Mouse (Mus musculus) C2C12 (cell line): ENCODE data around the gene Bcl2l13. TPM values are rescaled to one million over a fixed set of nuclear protein-coding genes. Genes with fewer than 3 reads are reported as not detected.
"Not testable (repeated sequence)": the region's sequence is repeated elsewhere in the genome, so short reads cannot be mapped to it uniquely, and the experiment has no call there.

Source experiments
- H3K27me3 ChIP-seq: one replicate; pipeline ENCODE4 v1.6.1; 2011; ENCODE audit not compliant: control insufficient read depth, insufficient read depth, insufficient read length
- H3K36me3 ChIP-seq: one replicate; pipeline ENCODE4 v1.6.1; 2011; ENCODE audit not compliant: control insufficient read depth, insufficient read depth
- H3K4me3 ChIP-seq: one replicate; pipeline ENCODE4 v1.5.1; 2011; ENCODE audit warnings: mild to moderate bottlenecking, control low read depth; ENCODE audit not compliant: poor library complexity, insufficient read depth, severe bottlenecking
- H3K79me2 ChIP-seq: one replicate; pipeline ENCODE4 v1.6.1; 2011; ENCODE audit not compliant: control insufficient read depth, insufficient read depth
- H3K79me3 ChIP-seq: one replicate; pipeline ENCODE4 v1.6.1; 2011; ENCODE audit warnings: low read depth, control low read depth
- H3ac ChIP-seq: one replicate; pipeline ENCODE3; 2011; ENCODE audit warnings: low read depth; ENCODE audit not compliant: control insufficient read depth, insufficient read length
- CEBPB ChIP-seq: IDR thresholded peaks from one replicate; pipeline ENCODE4 v1.6.1; 2011; ENCODE audit warnings: low read depth, mild to moderate bottlenecking, control low read depth, moderate library complexity
- CTCF ChIP-seq: IDR thresholded peaks from one replicate; pipeline ENCODE4 v1.5.1; 2011; ENCODE audit not compliant: control insufficient read depth, insufficient read depth, insufficient read length
- FOSL1 ChIP-seq: IDR thresholded peaks from one replicate; pipeline ENCODE4 v1.8.0; 2011; ENCODE audit warnings: mild to moderate bottlenecking, low read length; ENCODE audit not compliant: poor library complexity, insufficient read depth, severe bottlenecking
- MAX ChIP-seq: IDR thresholded peaks from one replicate; pipeline ENCODE4 v1.6.1; 2011; ENCODE audit warnings: mild to moderate bottlenecking, control low read depth
- MYOD1 ChIP-seq: IDR thresholded peaks from one replicate; pipeline ENCODE4 v1.6.1; 2011; ENCODE audit warnings: low read depth; ENCODE audit not compliant: control insufficient read depth, insufficient read length
- MYOG ChIP-seq: IDR thresholded peaks from one replicate; pipeline ENCODE4 v1.6.1; 2011; ENCODE audit not compliant: control insufficient read depth, insufficient read length; ENCODE audit errors: extremely low read depth
- USF1 ChIP-seq: IDR thresholded peaks from one replicate; pipeline ENCODE4 v1.6.1; 2011; ENCODE audit warnings: low read depth, mild to moderate bottlenecking, control low read depth, moderate library complexity
- polyA plus RNA-seq: library from polyadenylated mRNA; unstranded; fragments of >200 nt; fragmentation: generic; extraction: Trizol; gene quantifications from one replicate; pipeline ENCODE4 v1.2.1, GENCODE M21; 2012; ENCODE audit warnings: missing spikeins

The Bcl2l13 gene
- polyA plus RNA-seq, 1 experiment = 24.6 TPM

DNA sequence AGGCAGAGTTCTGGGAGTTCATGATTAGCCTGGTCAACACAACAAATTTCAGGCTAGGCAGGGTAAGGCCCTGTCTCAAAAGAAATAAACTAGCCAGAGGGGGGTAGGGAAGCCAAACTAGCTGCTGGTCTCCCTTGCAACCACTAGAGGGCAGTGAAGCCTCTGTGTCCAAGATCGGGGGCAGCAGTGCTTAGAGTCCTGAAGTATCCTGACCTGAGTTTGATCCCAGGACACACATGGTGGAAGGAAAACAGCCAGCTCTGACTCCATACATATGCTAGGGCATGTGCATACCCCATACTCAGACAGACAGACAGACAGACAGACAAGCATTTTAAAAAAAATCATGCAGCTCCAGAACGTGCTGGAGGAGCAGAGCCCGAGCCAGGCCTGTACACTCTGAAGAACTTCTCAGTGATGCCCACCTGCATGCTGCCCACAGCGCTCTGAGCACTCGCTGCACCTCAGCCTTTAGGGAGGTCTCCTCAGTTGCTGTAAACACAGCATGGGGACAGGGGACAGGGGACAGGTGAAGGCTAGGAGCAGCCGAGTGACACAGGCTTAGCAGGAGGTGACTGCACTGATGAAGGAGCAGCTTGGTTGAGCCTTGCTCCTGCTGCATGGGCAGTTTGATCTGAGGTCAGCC is 62.3 kb downstream of the Bcl2l13 start:
- Histone ChIP-seq H3K79me2 (peaks cover 32% of the 10 kb centered on the region), H3K27me3 (no peaks in the 10 kb centered on the region), H3K36me3 (peaks cover 91% of the 10 kb centered on the region), H3K79me3 (peaks cover 16% of the 10 kb centered on the region), H3K4me3 (no peak overlapping the region), H3ac (no peak overlapping the region)
- TF ChIP-seq MAX = no peak
- TF ChIP-seq CTCF = peak; percentile 71

DNA sequence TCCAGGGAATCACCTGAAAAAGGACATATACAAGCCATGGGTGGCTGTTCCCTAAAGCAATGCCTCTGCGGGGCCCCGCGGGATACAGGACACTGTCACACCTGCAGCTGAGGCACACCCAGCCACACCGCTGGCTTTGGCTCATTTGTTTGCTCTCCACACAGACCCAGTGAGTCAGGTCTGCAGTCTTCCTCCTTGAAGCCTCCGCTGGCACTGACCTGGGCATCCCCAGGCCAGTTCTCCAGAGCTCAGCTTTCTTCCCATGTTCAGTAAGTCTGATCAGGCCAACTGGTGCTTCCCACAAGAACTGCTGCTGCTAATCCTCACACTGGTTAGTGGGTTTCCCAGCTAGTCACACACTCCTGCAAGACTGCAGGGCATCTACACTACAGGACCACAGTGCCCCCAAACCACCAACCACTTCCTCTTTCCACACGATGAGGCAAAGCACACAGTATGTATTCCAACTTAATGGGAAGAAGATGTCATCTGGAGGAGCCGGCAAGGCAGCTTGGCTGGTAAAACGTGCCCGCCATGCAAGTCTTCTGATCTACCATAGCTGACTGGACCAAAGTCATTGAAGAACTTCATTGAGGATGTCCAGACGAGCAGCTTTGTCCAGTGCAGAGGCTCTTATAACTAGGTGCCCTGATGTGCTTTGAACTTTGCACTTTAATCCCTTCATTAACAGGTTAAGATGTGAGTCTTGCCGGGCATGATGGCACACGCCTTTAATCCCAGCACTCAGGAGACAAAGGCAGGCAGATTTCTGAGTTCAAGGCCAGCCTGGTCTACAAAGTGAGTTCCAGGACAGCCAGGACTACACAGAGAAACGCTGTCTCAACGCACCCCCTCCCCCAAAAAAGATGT is 66.0 kb downstream of the Bcl2l13 start:
- peaks cover 75% of the 10 kb centered on the region for H3K36me3 ChIP-seq
- H3K79me2 ChIP-seq = peaks cover 69% of the 10 kb centered on the region
- no peak for TF ChIP-seq MAX
- TF ChIP-seq CTCF = no peak
- no peak for TF ChIP-seq MYOG
- TF ChIP-seq CEBPB = no peak
- no peak for TF ChIP-seq USF1
- no peak for TF ChIP-seq MYOD1
- TF ChIP-seq FOSL1 = no peak
- no peak overlapping the region for H3ac ChIP-seq
- H3K79me3 ChIP-seq = peaks cover 43% of the 10 kb centered on the region
- no peaks in the 10 kb centered on the region for H3K27me3 ChIP-seq
- H3K4me3 ChIP-seq = no peak overlapping the region

DNA sequence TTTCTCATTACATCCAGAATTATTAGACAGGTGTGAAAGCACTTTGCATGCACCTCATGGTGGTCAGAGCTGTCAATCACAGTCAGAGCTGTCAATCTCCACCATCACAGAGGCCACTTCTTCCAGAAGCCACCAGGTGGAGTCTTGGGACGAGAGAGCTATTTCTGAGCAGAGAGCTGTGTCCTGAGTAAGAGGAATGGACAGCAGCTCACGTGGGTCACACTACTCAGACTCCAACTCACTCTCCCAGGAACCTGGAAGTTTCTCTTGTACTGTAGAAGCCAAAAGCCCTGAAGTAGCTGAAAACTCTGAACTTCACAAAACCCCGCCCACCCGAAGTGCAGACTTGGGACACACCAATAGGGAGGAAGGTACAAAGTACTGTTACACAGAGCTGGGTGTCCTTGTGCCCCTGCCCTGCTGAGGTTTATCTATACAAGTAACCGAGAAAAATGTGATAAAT is 67.5 kb downstream of the Bcl2l13 start:
- Histone ChIP-seq H3ac (no peak overlapping the region), H3K27me3 (no peaks in the 10 kb centered on the region), H3K4me3 (no peak overlapping the region), H3K36me3 (peaks cover 63% of the 10 kb centered on the region), H3K79me3 (peaks cover 53% of the 10 kb centered on the region), H3K79me2 (peaks cover 79% of the 10 kb centered on the region)
- TF ChIP-seq CTCF = peak; percentile 37
- TF ChIP-seq MYOG = no peak
- TF ChIP-seq MAX = no peak
- TF ChIP-seq USF1 = no peak

DNA sequence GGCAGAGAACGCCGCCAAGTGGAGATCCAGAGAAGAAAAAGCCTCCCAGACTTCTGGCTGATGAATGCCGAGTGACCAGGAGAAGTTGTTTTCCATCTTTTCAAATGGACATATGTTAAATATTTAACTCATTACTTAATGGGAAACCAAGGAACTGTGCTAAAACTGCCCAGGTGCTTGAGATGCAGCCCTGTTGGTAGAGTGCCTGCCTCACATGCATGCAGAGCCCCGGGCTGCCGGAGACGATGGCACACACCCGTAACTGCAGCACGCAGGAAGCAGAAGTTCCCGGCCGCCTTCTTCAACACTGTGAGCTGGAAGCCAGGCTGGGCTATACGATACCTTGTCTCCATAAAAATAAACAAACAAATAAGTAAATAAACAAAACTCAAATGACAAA is 67.9 kb downstream of the Bcl2l13 start:
- peaks cover 53% of the 10 kb centered on the region for H3K79me3 ChIP-seq
- peaks cover 79% of the 10 kb centered on the region for H3K79me2 ChIP-seq
- H3ac ChIP-seq = no peak overlapping the region
- H3K4me3 ChIP-seq = no peak overlapping the region
- H3K27me3 ChIP-seq = no peaks in the 10 kb centered on the region
- H3K36me3 ChIP-seq = peaks cover 58% of the 10 kb centered on the region
- TF ChIP-seq FOSL1 (no peak), USF1 (no peak), MYOG (no peak), MYOD1 (no peak)

DNA sequence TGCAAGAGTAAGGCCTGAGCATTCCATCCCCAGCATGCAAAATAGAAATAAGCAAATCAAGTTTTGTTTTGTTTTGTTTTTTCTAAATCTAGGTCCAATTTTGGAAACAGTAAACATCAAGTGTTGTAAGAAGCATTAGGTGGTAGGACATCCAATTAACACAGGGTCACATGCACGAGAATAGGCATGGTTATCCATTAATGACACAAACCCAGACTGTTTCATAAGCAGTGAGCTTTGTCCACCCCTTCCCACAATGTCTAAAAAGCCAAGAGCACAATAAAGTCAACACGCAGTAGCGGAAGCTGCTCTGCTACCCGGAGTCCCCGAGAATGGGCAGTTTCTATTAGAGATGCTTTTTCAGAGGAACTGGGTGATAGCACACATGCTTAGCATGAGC is 69.1 kb downstream of the Bcl2l13 start:
- Histone ChIP-seq H3K36me3 (peaks cover 54% of the 10 kb centered on the region), H3ac (no peak overlapping the region), H3K27me3 (no peaks in the 10 kb centered on the region), H3K79me2 (peaks cover 88% of the 10 kb centered on the region), H3K79me3 (peaks cover 60% of the 10 kb centered on the region), H3K4me3 (no peak overlapping the region)
- no peak for TF ChIP-seq USF1

DNA sequence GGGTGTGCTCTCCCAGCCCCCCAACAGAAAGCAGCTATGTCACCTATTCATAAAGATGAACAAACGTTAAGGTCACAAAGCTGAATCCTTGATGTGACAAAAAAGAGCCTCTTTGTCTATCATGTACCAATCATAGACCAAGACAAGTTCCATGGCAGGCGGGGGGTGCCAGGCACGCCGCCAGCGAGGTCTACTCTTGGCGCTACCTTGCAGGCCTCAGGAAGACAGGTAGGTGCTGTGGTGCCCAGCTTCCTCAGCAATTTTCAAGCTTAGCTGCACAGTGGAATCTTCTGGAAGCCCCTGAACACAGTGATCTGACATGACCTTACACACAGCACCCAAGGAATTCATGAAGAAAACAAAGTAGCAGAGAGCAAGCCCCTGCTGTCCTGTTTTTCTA is 70.5 kb downstream of the Bcl2l13 start:
- Histone ChIP-seq H3ac (no peak overlapping the region), H3K79me2 (peaks cover 88% of the 10 kb centered on the region), H3K4me3 (no peak overlapping the region), H3K27me3 (no peaks in the 10 kb centered on the region), H3K79me3 (peaks cover 70% of the 10 kb centered on the region), H3K36me3 (peaks cover 48% of the 10 kb centered on the region)
- no peak for TF ChIP-seq MYOD1
- no peak for TF ChIP-seq USF1
- TF ChIP-seq MYOG = no peak
- no peak for TF ChIP-seq MAX
- TF ChIP-seq CTCF = no peak
- TF ChIP-seq CEBPB = no peak
- no peak for TF ChIP-seq FOSL1

DNA sequence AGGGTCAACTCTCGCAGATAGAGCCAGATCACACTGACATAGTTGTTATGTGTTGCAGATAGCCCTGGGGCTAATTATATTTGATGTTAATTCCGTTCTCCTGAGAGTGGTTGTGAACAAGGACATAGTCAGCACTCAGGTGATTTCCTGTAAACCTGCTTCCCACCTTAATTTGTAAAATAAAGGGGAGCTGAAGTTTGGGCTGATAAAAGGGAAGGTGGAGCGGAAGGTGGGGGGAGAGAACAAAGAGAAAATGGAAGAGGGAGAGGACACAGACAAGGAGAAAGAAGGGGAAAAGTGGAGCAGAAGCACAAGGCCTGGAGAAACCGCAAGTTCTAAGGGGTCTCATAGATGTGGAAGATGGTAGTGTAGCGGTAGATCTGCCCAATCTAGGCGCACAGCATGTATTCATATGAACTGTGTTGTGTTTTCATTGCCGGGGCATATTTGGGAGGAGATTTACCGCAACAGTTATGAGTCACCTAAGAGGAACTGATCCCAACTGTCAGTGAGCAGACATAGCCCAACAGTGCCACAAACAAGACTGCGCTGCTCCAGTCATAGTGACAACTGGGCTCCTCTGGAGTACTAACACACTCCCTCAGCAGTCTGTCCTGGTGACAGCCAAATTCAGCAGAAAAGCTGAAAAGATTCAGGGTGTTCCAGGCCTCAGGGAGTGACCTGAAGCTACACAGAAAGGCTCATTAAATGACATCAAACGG is 72.0 kb downstream of the Bcl2l13 start:
- not testable (repeated sequence) for H3K4me3 ChIP-seq, H3ac ChIP-seq, H3K27me3 ChIP-seq
- peaks cover 47% of the 10 kb centered on the region for H3K36me3 ChIP-seq
- H3K79me3 ChIP-seq = peaks cover 72% of the 10 kb centered on the region
- peaks cover 88% of the 10 kb centered on the region for H3K79me2 ChIP-seq
